Mouse (Mus musculus): ENCODE measurements at regions not wholly inside any gene's neighbourhood (a gene's known extent, or its start where the extent isn't known, plus 50 kb on each side); places are given as distances from the start of the nearest gene placed in this dataset.

- H3K27ac ChIP-seq (ENCODE audit: low read depth, low read length) = no peak overlapping the region
- DNase-seq (ENCODE audit: low spot score) (no peak), ATAC-seq (ENCODE audit: low FRiP score) (no peak)
- no peaks in the 10 kb centered on the region for H3K27me3 ChIP-seq (ENCODE audit: control insufficient read depth, insufficient read depth, low read length)
- H3K9me3 ChIP-seq (ENCODE audit: control insufficient read depth, low read length) = no peaks in the 10 kb centered on the region
- H3K4me2 ChIP-seq (replicated peaks; ENCODE audit: low read depth, low read length) = no peak overlapping the region
- H3K9ac ChIP-seq (ENCODE audit: low read depth, low read length) = no peak overlapping the region
- H3K36me3 ChIP-seq (ENCODE audit: control insufficient read depth, insufficient read depth, low read length) = no peaks in the 10 kb centered on the region
- 67% methylated on average over 1 of the region's 1 CpGs for WGBS
- H3K4me1 ChIP-seq (replicated peaks; ENCODE audit: control insufficient read depth, insufficient read depth, low read length) = no peaks in the 10 kb centered on the region
- no peak overlapping the region for H3K4me3 ChIP-seq (ENCODE audit: low read depth, low read length)
These were observed 51.0 kb upstream of the Fam19a1 start for GRCm38 (mm10) chr6:96061979-96062378.

Measured in hindbrain, embryonic 11.5 days (tissue).